Mouse (Mus musculus) stomach, postnatal 0 days (tissue): Measurements from ENCODE around the gene Mapk9. TPM values are rescaled to one million over a fixed set of nuclear protein-coding genes. Genes with fewer than 3 reads are reported as not detected.

Experiments
- ATAC-seq: fragments of 200-750 bp; cut with Nextera tagmentation; 2 replicates; pipeline ENCODE4 v1.8.0; 2017; ENCODE audit not compliant: low FRiP score, low TSS enrichment
- DNase-seq: peaks from one replicate; pipeline ENCODE4 v3.0.0-alpha.2; 2016; ENCODE audit warnings: low spot score
- H3K27ac ChIP-seq: fragments of 300-500 bp; sonication (generic); replicated peaks from 2 replicates; pipeline ENCODE4 v1.5.1; 2014; ENCODE audit warnings: mild to moderate bottlenecking, control low read depth
- H3K27me3 ChIP-seq: fragments of 300-500 bp; sonication (generic); 2 replicates; pipeline ENCODE4 v1.6.1; 2014; ENCODE audit warnings: low read length; ENCODE audit not compliant: control insufficient read depth, insufficient read depth
- H3K36me3 ChIP-seq: fragments of 300-500 bp; sonication (generic); 2 replicates; pipeline ENCODE4 v1.6.1; 2014; ENCODE audit warnings: low read length, mixed read lengths; ENCODE audit not compliant: control insufficient read depth, insufficient read depth
- H3K4me1 ChIP-seq: fragments of 300-500 bp; sonication (generic); replicated peaks from 2 replicates; pipeline ENCODE4 v1.6.1; 2014; ENCODE audit warnings: antibody characterized with exemption; ENCODE audit not compliant: control insufficient read depth, insufficient read depth
- H3K4me2 ChIP-seq: fragments of 300-500 bp; sonication (generic); replicated peaks from 2 replicates; pipeline ENCODE4 v1.6.1; 2014; ENCODE audit warnings: low read depth, mild to moderate bottlenecking, control low read depth, moderate library complexity
- H3K4me3 ChIP-seq: fragments of 300-500 bp; sonication (generic); 2 replicates; pipeline ENCODE4 v1.5.1; 2014; ENCODE audit warnings: low read depth, low read length, control low read depth
- H3K9ac ChIP-seq: fragments of 300-500 bp; sonication (generic); 2 replicates; pipeline ENCODE4 v1.6.1; 2014; ENCODE audit warnings: mild to moderate bottlenecking, low read length, control low read depth, mixed read lengths
- H3K9me3 ChIP-seq: fragments of 300-500 bp; sonication (generic); 2 replicates; pipeline ENCODE4 v1.6.1; 2016; ENCODE audit warnings: low read length; ENCODE audit not compliant: control insufficient read depth
- CTCF ChIP-seq: IDR thresholded peaks from 2 replicates; pipeline ENCODE4 v1.5.1; 2016; ENCODE audit warnings: antibody characterized with exemption, low read depth, mild to moderate bottlenecking, moderate library complexity
- EP300 ChIP-seq: optimal IDR thresholded peaks from 2 replicates; pipeline ENCODE3; 2016; ENCODE audit warnings: antibody characterized with exemption
- WGBS: fragments of 180-500 bp; shearing (Covaris S2); extraction: QIAGEN DNeasy Blood & Tissue Kit; methylation state at CpG from one replicate; pipeline ENCODE4 v1.1.7; 2014; 5-methylcytosine and 5-hydroxymethylcytosine counted together
- polyA plus RNA-seq: library from polyadenylated mRNA; unstranded; fragments of >200 nt; fragmentation: Nextera tagmentation; extraction: Ambion mirVana; gene quantifications from 2 replicates; pipeline ENCODE4 v1.2.1, GENCODE M21; 2015

Mapk9 gene
- polyA plus RNA-seq, 1 experiment from 2014 or later: 19.2 TPM

DNA sequence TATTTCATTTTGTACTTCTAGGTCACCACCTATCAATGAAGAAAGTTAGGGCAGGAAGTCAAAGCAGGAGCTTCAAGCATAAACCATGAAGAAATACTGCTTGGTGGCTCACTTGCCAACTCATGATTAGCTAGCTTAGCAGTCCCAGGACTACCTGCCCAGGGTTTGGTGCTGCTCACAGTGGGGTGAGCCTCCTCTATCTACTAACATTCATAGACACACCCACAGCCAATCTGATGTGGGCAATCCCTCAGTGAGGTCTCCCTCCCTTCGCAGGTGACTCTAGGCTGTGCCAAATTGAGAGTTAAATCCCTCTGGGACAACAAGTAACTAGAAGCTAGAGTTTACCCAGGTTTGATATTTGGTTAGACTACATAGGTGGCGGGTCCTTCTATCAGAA lies 24.2 kb upstream of the Mapk9 start:
- TF ChIP-seq EP300 (no peak), CTCF (no peak)
- H3K4me3 ChIP-seq: no peak overlapping the region
- H3K9me3 ChIP-seq: no peaks in the 10 kb centered on the region
- no peak overlapping the region for H3K9ac ChIP-seq
- H3K36me3 ChIP-seq: no peaks in the 10 kb centered on the region
- no peaks in the 10 kb centered on the region for H3K27me3 ChIP-seq
- ATAC-seq (no peak), DNase-seq (no peak)
- H3K27ac ChIP-seq: no peak overlapping the region
- WGBS: 78% methylated on average over 2 of the region's 2 CpGs
- no peaks in the 10 kb centered on the region for H3K4me1 ChIP-seq
- H3K4me2 ChIP-seq: no peak overlapping the region

DNA sequence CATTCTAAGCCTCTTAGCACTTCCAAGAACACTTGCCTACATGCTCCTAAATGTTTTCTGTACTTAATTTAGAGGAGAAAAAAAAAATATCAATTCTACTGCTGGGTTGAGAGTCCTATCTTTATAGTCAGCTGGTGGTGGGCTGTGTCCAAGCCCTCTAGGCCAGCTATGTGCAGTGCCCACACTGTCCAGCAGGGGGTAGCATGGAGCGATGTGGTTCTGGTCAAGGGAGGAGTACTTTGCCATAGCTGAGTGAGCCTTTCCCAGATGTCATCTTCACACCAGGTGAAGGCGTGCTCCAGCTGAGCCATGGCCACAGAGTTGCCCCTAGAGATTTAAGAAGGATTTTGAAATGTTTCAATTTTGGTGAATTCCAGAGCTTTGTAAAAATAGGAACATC lies 21.7 kb upstream of the Mapk9 start:
- peak; percentile 90 for TF ChIP-seq CTCF
- no peak for TF ChIP-seq EP300
- H3K36me3 ChIP-seq: no peaks in the 10 kb centered on the region
- no peaks in the 10 kb centered on the region for H3K9me3 ChIP-seq
- no peak overlapping the region for H3K27ac ChIP-seq
- H3K4me3 ChIP-seq: no peak overlapping the region
- no peaks in the 10 kb centered on the region for H3K27me3 ChIP-seq
- WGBS: 56% methylated on average over 2 of the region's 2 CpGs
- peak; percentile 77 for DNase-seq
- ATAC-seq: no peak
- H3K4me2 ChIP-seq: no peak overlapping the region
- peaks cover 3% of the 10 kb centered on the region; the same call in 1 of the 2 replicates for H3K4me1 ChIP-seq
- H3K9ac ChIP-seq: no peak overlapping the region

DNA sequence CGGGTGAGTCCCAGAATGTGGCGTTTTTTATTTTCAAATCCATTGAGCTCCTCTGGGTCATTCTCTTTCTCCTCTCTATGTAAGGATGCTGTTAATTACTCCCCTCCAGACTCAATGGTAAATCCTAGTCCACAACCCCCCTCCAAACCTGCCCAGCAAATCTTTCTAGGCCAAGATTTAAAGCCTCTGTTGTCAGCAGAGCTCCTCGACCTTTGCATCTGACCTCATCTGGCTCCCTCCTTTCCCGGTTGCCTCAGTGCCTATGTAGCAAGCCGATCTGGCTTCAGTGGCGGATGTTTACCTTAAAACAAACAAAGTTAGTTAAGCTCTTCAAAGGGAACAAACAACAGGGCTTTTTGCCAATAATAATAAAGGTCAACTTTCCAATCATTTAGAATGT lies 19.3 kb upstream of the Mapk9 start:
- TF ChIP-seq CTCF: no peak
- TF ChIP-seq EP300: no peak
- Histone ChIP-seq H3K4me1 (peaks cover 3% of the 10 kb centered on the region; the same call in 1 of the 2 replicates), H3K36me3 (no peaks in the 10 kb centered on the region), H3K27me3 (no peaks in the 10 kb centered on the region), H3K4me3 (no peak overlapping the region), H3K27ac (no peak overlapping the region), H3K4me2 (no peak overlapping the region), H3K9me3 (no peaks in the 10 kb centered on the region), H3K9ac (no peak overlapping the region)
- DNase-seq (peak; percentile 20), ATAC-seq (no peak)
- 30% methylated on average over 6 of the region's 6 CpGs for WGBS

DNA sequence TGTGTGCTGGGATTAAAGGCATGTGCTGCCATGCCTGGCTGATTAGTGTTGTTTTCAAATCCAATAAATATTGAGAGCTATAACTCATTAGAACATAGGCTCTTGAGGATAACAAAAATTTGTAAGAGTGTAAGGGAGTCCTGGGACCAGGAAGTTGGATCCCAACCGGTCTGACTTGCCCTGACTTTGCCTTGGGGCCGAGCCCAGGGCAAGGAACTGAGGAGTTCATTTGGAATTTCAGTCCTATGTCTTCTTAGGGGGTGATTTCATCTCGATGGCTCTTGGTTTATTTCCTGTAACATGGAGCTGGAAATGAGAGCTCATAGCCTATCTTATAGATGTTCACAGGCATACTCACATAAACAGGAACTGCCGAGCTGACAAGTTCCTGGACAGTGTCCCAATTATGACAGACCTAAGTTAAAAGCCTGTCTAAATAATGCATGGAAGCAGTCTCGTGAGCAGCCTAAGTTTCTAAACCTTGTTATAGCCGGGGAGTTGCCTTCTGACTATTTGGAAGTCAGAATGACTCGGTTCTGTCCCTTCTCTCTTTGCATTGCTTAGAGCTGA lies 17.3 kb upstream of the Mapk9 start:
- ATAC-seq (0 out of 2 replicates have a peak, but pooled peaks have one; percentile 36), DNase-seq (no peak)
- Histone ChIP-seq H3K27ac (peak overlapping the region; percentile 61), H3K36me3 (no peaks in the 10 kb centered on the region), H3K27me3 (no peaks in the 10 kb centered on the region), H3K9ac (no peak overlapping the region), H3K9me3 (no peaks in the 10 kb centered on the region), H3K4me3 (no peak overlapping the region), H3K4me2 (no peak overlapping the region), H3K4me1 (peaks cover 3% of the 10 kb centered on the region; the same call in 1 of the 2 replicates)
- TF ChIP-seq EP300 (no peak), CTCF (no peak)
- WGBS: 32% methylated on average over 7 of the region's 7 CpGs

DNA sequence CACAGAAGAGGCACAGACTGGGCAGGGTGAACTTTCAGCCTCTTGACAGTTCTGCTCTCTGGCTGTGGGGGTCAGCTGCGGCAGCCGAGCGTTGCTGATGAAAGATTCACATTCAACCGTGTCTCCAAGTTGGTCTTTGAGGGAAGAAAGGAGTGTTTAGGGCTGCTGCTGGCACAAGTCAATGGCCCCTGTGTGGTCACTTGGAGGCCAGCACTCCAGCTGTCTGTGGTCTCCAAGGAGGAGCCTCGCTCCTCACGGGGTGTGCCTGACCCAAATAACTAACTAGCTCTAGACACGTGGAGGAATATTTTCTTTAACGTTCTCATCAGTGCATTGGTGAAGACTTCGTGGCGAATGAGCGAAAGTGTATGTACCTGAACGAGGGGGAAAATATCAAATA lies 14.6 kb upstream of the Mapk9 start:
- peaks cover 3% of the 10 kb centered on the region; the same call in 1 of the 2 replicates for H3K4me1 ChIP-seq
- 89% methylated on average over 12 of the region's 12 CpGs for WGBS
- H3K9me3 ChIP-seq: no peaks in the 10 kb centered on the region
- no peak overlapping the region for H3K27ac ChIP-seq
- no peak overlapping the region for H3K4me2 ChIP-seq
- DNase-seq: no peak
- no peak overlapping the region for H3K4me3 ChIP-seq
- H3K27me3 ChIP-seq: no peaks in the 10 kb centered on the region
- ATAC-seq: no peak
- H3K9ac ChIP-seq: no peak overlapping the region
- TF ChIP-seq EP300: no peak
- TF ChIP-seq CTCF: no peak
- H3K36me3 ChIP-seq: no peaks in the 10 kb centered on the region

DNA sequence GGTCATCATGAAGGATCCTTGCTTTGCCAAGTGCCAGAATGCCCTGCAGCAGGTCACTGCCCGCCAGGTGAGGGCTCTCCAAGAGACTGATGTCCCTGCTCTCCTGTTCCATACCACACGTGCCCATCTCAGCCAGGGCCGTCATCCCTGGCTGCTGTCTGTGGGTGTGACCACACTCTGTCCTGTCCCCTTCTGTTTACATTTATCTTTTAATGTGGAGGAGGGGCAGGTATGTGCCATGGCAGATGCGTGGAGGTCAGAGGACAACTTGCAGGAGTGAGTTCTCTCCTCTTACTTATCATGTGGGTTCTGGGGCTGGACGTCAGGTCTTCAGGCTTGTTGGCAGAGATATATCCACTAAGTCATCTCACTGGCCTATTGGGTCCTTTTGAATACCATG lies 13.6 kb upstream of the Mapk9 start:
- TF ChIP-seq EP300: no peak
- TF ChIP-seq CTCF: no peak
- ATAC-seq (no peak), DNase-seq (no peak)
- H3K4me1 ChIP-seq: peaks cover 3% of the 10 kb centered on the region; the same call in 1 of the 2 replicates
- H3K27me3 ChIP-seq: no peaks in the 10 kb centered on the region
- H3K9ac ChIP-seq: no peak overlapping the region
- no peak overlapping the region for H3K4me3 ChIP-seq
- H3K4me2 ChIP-seq: no peak overlapping the region
- WGBS: 80% methylated on average over 5 of the region's 5 CpGs
- no peaks in the 10 kb centered on the region for H3K9me3 ChIP-seq
- H3K27ac ChIP-seq: no peak overlapping the region
- no peaks in the 10 kb centered on the region for H3K36me3 ChIP-seq
